Mouse (Mus musculus) T-helper 17 cell (primary cell): ENCODE data around the gene Tex11.
"Not testable (repeated sequence)": the region's sequence is repeated elsewhere in the genome, so short reads cannot be mapped to it uniquely, and the experiment has no call there.

Source experiments
- in situ Hi-C, 2 experiments: fragments of 300-600 bp; cut with MboI, MseI; formaldehyde crosslinking; loops; 1 replicate in 1 of 2; 2 replicates in 1 of 2; pipeline ENCODE4 v1.15.1; 2025; ENCODE audit warnings: high pct_unique_total_duplicates in 2 of 2

Gene Tex11

DNA sequence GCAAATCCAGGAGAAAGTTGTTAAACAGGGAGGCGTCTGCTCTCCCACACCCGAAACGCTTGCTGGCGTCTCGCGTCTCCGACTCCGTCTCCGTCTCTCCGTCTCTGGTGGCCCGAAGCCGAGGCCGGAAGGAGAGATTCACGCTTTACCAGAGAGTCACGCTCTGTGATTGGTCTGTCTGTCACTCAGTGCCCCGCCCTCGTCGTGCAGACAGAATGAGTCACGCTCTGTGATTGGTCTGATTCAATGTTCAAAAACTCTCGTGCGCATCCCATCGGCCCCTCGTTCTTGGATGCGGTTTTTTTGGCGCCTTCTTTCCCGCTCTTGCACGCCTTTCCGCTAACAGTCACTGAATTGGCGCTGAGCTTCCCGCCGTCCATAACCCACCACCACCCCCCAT, at the start of gene Tex11:
Gene Tex11 (minus strand): TSS at position 127 of the 400 bp plus-strand sequence.
- in situ Hi-C loops, result no loop called here

DNA sequence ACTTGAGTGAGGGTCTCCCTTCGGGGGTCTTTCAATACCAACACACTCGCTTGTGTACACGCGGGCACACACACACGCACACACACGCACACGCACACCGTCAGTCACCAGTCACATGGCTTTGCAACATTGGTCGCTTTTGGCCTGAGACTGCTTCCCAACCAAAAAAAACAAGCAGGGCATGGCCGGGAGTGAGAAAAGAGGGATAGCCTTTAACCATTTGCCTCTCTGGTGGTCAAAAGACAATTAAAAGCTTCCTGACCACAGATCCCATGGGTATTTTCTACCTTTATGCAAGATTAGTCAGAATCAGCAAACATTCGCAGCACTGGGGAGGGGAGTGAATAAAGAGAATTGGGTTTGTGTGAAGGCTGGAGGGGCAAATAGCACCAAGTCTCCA, 26.5 kb upstream of the Tex11 start, which contains the start of gene Slc7a3:
Gene Slc7a3 (minus strand): TSS at position 101 of the 400 bp plus-strand sequence.
- in situ Hi-C loops, result no loop called here

- in situ Hi-C loops, result not testable (repeated sequence)
Observed at GRCm38 (mm10) chrX:101085211-101085610, 25.7 kb upstream of the Tex11 start.

DNA sequence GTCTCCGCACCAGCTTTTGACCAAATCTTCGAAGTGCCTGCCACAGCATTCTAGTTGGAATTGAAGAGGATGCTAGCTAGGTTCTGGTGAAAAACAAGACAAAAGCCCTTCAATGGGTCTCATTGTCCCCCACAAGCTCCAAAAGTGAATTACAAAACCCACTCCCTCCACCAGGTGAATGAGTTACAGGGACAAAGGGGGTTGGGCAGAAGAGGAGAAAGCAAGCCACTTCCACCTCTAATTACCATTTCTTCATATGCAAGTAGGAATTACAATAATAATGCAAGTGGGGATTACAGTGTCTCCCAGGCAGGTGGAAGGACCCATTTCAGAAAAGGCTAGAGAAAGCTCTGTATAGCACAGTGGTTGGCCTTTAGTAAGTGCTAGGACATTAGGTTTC, 24.7 kb upstream of the Tex11 start:
- in situ Hi-C loops, result no loop called here

DNA sequence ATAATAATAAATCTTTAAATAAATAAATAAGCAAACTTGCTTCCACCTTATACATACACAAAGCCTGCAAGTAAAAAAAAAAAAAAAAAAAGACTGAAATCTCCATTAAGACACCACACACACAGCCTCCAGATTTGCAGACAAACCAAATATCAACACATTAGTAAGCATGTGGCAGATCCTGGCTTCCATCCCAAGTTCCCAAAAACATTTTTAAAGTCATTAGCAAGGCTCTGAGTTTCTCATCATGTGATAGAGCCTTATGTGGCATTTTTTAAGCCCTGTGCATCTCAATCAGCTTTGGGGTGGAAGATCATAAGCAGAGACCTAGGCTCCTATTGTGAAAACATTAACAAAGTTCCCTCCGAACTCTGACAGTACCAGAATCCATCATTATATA, 5.8 kb upstream of the Tex11 start:
- in situ Hi-C loops, result no loop called here

DNA sequence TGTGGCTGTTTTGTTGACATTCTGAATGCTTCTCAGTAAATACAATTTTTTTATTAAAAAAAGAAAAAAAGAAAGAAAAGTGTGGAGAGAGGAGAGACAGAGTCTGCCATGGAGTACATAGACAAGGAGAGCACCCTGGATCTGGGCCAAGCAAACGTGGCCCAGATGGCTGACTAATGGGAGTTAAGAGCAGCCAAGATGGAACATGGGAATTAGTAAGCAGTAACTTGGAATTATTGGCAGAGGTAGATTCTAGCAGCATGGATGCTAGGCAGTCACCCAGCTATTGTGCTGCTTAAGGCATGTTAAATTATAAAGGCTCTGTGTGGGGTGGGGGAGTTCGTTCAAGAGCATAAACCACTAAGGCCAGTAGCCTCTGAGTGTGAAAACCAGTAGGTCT, 4.0 kb upstream of the Tex11 start:
- in situ Hi-C loops, result no loop called here

DNA sequence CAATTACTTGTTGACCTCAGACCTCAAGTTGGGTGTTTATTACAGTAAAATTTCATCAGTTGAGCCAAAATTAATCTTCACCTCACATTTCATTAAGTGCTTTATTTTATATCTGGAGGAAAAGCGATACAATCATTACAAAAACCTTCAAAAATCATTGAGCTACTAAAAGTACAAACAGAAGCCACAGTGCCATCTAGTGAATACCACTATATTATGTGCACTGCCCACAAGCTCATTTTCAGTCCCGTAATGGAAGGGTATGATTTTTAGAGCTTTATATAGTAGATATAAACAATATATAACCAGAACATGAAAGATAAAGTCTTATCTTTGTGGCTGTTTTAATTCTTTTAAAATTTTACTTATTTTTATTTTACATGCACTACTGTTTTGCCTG, 115.8 kb downstream of the Tex11 start:
- in situ Hi-C loops, result loop anchor here in 1 of 2 experiments (5.0 kb wide), 1 partner anchor 166 kb away; no protein-coding TSS in a partner anchor

GRCm38 (mm10) chrX:100839211-100839610, 220.3 kb downstream of the Tex11 start:
- in situ Hi-C loops, result no loop called here

DNA sequence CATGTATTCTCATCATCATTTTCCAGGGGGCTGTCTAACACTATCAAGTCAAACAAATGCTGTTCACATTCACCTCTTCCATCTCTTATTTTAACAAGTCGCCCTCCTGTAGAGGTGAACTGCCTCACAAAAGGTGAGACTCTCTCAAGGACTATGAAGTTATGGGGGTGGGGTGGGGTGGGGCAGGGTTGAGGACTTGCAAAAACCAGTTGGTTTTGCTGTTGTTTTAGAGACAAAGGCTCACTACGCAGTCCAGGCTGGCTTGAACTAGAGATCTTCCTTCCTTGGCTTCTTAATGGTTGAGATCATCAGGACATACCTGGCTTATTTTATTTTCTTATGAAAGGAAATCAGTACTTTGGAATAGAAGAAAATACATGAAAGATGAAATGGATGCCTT, 226.7 kb downstream of the Tex11 start:
- in situ Hi-C loops, result no loop called here

DNA sequence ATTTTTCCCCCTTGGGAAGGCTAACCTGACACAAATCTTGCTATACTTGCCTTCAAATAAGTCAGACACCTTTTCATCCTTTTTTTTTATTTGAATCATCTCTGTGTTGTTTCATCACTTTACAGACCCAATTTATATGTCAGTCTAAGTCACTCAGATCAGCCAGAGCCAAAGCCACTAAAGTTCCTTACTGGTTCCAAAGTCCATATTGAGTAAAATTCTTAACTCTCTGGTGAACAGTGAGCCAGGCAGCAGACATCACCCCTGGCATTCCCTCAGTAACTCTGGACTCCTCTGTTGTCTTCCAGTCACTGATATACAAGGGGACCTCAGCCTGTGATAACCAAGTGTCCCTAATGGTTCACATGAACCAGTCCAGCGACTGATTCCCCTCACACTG, 233.9 kb downstream of the Tex11 start:
- in situ Hi-C loops, result no loop called here

DNA sequence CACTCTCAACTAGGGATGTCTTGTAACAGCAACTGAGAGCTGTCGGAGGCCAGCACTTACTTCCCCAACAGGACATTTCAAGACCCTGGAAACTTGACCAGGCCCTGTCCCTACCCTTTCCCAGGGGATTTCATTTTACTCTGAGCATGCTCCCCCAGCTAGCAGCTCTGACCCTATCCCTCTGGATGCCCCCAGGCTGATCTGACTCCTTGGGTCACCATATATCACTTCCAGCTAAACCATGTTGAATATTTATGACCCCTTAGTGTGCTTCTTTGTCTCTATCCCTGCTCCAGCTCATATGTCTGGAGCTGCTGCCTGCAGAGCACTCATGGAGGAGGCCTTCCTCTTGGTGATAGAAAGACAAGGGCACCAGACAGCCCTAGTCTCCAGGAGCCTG, 238.3 kb downstream of the Tex11 start:
- in situ Hi-C loops, result no loop called here

DNA sequence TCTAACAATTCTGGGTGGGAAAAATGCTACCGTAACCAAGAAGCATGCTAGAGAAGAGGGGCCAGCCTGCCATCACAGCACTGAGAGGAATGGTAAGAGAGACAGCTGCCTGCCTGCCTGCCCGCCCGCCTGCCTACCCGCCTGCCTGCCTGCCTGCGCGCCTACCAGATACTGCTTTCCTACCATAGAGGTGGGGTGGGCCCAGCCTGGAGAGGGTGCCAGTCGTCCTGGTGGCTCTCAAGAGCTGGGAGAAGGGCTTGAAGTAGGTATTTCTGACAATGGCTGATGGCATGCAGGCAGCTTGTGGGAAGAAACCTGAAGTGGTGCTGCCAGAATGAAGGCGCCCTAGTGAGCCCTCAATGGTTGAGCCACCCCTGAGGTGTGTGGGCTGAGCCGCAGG, 240.8 kb downstream of the Tex11 start:
- in situ Hi-C loops, result no loop called here

DNA sequence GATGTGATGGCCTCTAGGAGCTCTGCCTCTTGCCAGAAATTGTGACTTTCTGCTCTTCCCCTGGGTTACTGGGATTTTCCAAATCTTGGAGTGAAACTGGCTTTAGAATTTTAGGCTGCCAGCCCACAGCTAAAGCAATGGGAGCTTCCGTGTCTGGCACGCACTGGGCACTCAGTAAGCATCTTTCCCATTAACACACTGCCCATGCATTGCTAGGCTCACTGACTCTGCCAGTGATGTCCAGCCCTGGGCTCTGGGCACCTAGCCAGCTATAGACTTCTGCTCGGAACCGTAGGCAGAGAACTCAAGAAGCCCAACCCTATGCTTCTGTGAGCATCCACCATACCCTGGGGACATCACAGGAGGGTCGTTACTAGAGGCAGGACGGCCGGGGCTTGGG, 243.7 kb downstream of the Tex11 start:
- in situ Hi-C loops, result no loop called here

- in situ Hi-C loops, result no loop called here
Observed at GRCm38 (mm10) chrX:100814139-100814538, 245.3 kb downstream of the Tex11 start.

DNA sequence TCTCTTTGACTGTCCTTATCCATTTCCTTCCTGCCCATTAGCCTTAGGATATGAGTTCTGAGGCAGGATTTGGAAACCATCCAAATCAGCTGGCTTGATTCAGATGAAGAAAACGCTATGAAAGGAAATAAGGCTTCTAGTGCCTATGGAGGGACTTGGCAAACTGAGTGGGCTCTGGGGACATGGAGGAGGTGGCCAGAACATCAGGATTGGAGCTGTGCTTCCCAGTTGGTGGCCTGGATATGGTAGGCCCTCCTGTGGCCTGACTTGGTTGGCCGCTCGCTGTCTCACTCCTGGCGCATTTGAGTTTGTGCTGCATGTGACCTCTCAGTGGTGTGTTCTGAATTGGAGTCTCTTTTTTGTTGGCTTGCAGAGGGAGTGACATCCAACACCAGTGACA, 248.3 kb downstream of the Tex11 start:
- in situ Hi-C loops, result no loop called here

DNA sequence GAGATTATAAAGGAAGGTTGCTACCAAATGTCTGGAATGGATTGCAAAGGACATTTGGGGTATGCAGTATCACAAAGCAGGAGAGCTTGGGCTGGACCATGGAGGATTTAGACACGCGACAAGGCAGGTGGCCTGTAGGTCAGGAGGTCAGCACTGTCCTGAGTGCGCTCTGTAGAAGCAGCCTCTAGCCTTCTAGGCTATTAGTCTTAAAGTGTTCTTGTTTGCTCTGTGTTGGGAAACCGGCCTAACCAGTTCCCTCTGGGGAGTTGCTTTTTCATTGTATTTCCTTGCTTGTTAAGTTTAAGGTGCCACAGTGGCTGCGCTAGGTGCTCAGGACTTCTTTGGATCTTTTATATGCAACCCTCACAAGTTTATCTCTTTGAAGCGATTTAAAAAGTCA, 257.4 kb downstream of the Tex11 start:
- in situ Hi-C loops, result no loop called here

DNA sequence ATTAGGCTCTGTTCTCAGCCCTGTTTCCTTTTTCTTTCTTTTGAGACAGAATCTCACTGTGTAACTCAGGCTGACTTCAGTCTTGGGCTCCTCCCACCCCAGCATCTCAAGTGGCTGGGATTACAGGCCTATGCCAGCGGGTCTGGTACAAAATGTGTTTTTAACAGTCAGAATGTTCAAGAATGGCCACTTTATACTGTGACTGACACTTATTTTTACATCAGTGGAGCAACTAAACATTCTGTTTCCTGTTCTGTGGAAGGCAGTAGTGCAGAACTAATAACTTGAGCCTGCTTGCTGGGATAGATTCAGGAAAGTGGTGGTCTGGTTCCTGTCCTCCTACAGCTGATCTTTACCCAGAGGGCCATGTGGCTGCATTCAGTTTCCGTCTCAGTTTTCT, 258.8 kb downstream of the Tex11 start:
- in situ Hi-C loops, result no loop called here

GRCm38 (mm10) chrX:100797851-100798527, 261.5 kb downstream of the Tex11 start:
- in situ Hi-C loops, result no loop called here

DNA sequence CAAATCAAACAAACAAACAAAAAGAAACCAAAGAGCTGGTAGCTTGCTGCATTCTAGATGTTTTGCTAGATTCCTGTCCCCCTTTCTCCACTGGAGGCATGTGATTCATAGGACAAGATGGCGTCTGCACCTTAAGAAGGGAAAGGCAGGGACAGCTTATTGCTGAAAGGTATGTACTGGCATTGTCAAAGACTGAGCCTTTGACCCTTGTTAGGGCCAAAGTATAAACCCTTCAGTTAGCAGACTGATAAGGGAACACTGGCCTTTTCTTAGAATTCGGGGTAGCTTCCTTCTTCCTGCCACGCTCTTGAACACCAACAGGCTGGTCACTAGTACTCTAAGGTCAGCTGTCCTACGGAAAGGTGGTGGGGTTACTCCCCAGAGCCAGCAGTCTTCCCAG, 262.1 kb downstream of the Tex11 start:
- in situ Hi-C loops, result no loop called here

DNA sequence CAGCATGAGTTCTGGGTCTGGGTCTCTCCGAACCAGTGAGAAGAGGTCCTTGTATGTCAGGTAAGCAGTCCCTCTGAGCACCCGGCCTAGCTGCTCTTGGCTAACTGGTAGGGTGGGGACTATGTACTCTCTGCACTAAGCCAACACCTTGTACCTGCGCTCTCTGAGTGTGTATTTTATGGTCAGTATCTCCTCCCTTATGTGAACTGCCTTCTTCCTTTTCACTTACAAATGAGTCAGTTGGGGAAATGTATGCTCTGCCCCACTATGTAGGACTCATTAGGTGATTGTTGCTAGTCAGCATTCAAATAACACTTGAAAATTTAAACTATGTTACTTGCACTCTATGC, 262.8 kb downstream of the Tex11 start:
- in situ Hi-C loops, result no loop called here

DNA sequence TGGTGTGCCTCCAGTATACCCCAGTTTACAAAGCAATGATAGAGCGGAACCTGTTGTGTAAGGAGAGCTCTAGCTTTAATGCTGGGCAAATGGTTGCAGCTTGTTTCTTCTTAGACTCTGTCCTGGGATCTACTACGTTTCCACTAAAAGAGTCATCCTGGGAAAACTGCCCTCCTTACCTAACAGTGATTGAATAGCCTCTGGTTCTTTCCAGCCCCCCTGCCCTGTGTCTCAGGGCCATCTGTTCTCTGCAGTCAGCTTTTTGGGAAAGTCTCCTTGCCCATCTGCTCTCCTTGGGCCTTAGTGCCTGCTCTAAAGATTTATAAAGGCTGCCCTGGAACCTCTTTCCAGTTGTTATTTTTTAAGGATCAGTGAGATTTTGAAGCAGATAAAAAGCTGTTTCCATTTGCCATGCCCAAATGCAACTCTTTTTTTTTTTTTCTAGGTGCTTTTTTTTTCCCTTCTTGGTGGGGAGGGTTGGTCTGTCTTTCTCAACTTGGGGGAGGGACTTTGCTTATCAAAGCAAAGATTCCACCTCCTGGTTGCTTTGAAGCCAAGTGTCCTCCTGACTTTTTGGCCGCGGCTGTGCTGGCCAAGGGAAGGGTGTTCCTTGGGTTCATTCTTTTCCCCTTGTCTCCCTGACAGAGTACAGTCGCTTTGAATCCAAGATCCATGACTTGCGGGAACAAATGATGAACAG, 263.3 kb downstream of the Tex11 start:
- in situ Hi-C loops, result no loop called here

DNA sequence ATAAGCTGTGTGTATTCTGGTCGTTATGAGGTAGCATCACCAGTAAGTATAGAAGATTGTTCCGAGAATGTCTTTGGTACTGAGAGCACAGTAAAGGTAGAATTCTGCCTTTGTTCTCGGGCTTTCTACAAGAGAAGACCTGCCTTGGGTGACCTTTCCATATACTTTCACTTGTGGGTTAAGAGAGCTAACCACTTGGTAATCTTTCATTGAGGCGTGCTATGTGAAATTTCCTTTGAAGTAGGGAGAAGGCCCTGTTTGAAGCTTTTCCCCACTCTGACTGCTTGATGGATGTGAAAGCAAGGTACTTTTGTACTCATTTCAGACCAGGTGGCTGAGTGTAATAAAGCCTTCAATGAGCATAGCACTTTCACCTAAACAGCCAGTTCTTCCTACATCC, 270.1 kb downstream of the Tex11 start:
- in situ Hi-C loops, result loop anchor here in 1 of 2 experiments (5.0 kb wide), 1 partner anchor 57 kb away; no protein-coding TSS in a partner anchor
